Mouse (Mus musculus): ENCODE data around the gene Wbp1.

DNA sequence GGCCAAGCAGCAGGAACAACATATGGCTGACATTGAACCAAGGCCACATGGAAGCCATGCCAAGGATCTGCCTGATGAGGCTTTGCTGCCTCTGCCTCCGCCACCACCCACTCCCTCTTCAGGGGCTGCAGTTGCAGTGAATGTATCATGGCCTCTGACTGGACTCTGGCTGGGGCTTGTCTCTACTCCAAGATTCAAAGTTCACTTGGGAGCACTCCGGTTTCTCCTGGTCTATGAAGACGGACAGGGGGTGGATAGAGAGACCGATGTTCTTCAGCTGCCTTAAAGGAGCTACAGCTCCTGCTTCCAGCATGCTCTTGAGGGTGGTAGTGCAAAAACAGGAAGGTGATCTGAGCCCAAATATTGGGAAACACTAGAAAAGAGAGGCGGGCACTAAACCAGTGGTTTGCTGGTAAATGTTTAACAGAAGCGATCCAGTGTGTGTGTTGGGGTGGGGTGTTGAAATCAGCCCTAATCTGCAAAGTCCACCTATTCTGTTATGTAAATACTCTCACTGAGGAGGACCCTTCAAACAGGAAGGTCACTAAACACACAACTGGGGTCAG lies 10.2 kb upstream of the Wbp1 start:
- no peak for TF ChIP-seq CTCF (IDR thresholded peaks at IDR 0.05; ENCODE audit: control insufficient read depth, insufficient read depth, insufficient read length)
- no peak for TF ChIP-seq USF1 (IDR thresholded peaks at IDR 0.05; ENCODE audit: low read depth)
- TF ChIP-seq MYOD1 (IDR thresholded peaks at IDR 0.05; ENCODE audit: control insufficient read depth, insufficient read length, low read depth): no peak
- TF ChIP-seq MYOG (IDR thresholded peaks at IDR 0.05; ENCODE audit: control insufficient read depth, extremely low read depth, insufficient read length): no peak
- TF ChIP-seq MAX (IDR thresholded peaks at IDR 0.05): no peak
